Mouse (Mus musculus) olfactory bulb, adult 2 months (tissue): Measurements from ENCODE around the gene E330034G19Rik. TPM values are rescaled to one million over a fixed set of nuclear protein-coding genes. Genes with fewer than 3 reads are reported as not detected.
A peak's percentile ranks its signal among the peaks of the same experiment; 100 is the strongest.
"Not testable (repeated sequence)": the region's sequence is repeated elsewhere in the genome, so short reads cannot be mapped to it uniquely, and the experiment has no call there.

ENCODE experiments used
- H3K27ac ChIP-seq: fragments of 200-500 bp; 2 replicates; pipeline ENCODE4 v1.5.1; 2012; ENCODE audit warnings: low read depth, low read length; ENCODE audit not compliant: insufficient read depth
- H3K4me1 ChIP-seq: fragments of 200-500 bp; 2 replicates; pipeline ENCODE4 v1.6.1; 2012; ENCODE audit warnings: low read length; ENCODE audit not compliant: control insufficient read depth, insufficient read depth
- H3K4me3 ChIP-seq: fragments of 200-500 bp; 2 replicates; pipeline ENCODE4 v1.5.1; 2012; ENCODE audit warnings: mild to moderate bottlenecking, low read depth, low read length, moderate library complexity; ENCODE audit not compliant: insufficient read depth
- CTCF ChIP-seq: fragments of 200-500 bp; IDR thresholded peaks from 2 replicates; pipeline ENCODE4 v1.5.1; 2012; ENCODE audit warnings: low read depth, mild to moderate bottlenecking, low read length, moderate library complexity; ENCODE audit not compliant: insufficient read depth
- POLR2A ChIP-seq: fragments of 200-500 bp; IDR thresholded peaks from 2 replicates; pipeline ENCODE4 v1.6.1; 2012; ENCODE audit warnings: mild to moderate bottlenecking, low read depth, low read length, moderate library complexity; ENCODE audit not compliant: insufficient read depth
- WGBS: fragments of 180-500 bp; shearing (Covaris S2); methylation state at CpG from one replicate; pipeline ENCODE4 v1.1.7; 2018; 5-methylcytosine and 5-hydroxymethylcytosine counted together
- polyA plus RNA-seq: library from polyadenylated mRNA; stranded (reverse); fragments of >200 nt; gene quantifications from 2 replicates; pipeline ENCODE4 v1.2.4, GENCODE M21; 2012; ENCODE audit warnings: low replicate concordance; ENCODE audit not compliant: missing spikeins, insufficient read depth, insufficient read length

E330034G19Rik gene
- polyA plus RNA-seq, 1 experiment, result not detected

DNA sequence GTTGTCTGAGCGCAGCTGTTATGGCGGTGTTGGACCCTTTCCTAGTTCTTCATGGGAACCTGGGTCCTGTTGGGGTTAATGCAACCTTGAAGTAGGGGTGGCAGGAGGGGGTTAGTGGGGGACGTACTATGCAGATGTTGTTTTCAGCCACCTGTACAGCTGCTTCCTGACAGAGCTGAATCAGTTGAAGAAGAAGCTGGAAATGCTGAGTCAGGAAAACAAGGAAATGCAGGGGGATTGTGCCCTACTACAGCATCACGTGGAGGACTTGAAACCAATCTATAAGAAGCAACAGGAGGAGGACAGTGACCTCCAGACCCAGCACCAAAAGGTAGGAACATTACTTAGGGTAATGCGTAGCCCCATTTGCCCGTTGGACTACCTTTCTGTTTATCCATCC, 13.7 kb downstream of the E330034G19Rik start:
- no peaks in the 10 kb centered on the region for H3K4me1 ChIP-seq
- TF ChIP-seq CTCF, result no peak
- TF ChIP-seq POLR2A, result no peak
- H3K4me3 ChIP-seq, result no peak overlapping the region
- WGBS, result 83% methylated on average over 6 of the region's 6 CpGs
- H3K27ac ChIP-seq, result no peak overlapping the region

DNA sequence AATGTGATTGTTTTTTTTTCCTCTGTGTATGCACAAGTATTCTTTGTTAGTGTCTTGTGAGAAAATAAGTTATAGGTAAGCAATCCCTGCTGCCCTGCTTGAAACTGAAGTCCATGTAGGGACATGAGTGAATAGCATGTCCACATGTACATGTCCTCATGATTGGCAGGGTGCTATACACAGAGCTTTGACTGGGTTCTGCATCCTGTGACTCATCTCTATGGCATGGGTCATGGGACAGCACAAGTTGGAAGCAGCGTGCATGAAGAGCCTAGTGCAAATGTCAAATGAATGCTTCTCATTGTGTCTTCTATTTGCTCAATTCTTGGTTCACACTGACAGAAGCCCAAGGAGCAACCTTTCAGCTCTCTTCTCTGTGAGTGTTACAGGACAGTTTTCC, 14.1 kb downstream of the E330034G19Rik start:
- TF ChIP-seq CTCF (no peak), POLR2A (no peak)
- no peaks in the 10 kb centered on the region for H3K4me1 ChIP-seq
- no peak overlapping the region for H3K27ac ChIP-seq
- 76% methylated on average over 1 of the region's 1 CpGs for WGBS
- H3K4me3 ChIP-seq, result no peak overlapping the region

DNA sequence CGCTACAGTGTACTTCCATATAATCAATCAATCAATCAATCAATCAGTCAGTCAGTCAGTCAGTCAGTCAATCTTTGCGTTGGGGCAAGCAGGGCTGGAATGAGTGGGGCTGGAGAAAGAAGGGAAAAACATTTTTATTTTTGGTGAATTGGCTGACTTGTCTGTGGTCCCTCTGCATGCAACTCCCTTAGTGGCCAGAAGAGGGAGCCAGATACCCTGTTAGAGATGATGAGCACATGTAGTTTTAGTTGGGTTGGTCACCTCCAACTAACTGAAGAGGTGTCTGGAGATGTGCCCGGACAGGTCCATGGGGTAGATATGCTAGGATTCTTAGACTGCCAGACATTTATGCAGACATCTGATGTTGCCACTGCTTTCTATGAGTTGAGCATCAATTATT, 18.1 kb downstream of the E330034G19Rik start:
- WGBS, result 37% methylated on average over 3 of the region's 3 CpGs
- Histone ChIP-seq H3K27ac (no peak overlapping the region), H3K4me3 (no peak overlapping the region), H3K4me1 (no peaks in the 10 kb centered on the region)
- no peak for TF ChIP-seq CTCF

DNA sequence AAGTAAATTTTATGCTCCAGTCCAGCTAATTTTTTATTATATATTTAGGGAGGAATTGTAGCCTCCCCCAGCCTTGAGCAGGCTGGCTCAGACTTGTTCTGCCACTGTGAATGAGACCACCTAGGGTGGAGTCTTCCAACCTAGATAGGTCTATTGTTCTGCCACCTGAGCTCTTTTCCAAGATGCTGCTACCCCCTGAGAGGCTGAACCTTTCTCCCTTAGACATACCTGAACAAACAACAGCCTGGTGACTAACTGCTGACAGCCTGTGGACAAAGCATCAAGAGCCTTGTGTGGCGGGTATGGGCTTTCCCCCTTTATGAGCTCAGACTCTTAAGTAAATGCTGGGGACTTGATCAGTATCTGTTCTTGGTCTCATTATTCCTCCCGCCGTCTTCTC, 54.0 kb downstream of the E330034G19Rik start:
- 79% methylated on average over 3 of the region's 3 CpGs for WGBS

DNA sequence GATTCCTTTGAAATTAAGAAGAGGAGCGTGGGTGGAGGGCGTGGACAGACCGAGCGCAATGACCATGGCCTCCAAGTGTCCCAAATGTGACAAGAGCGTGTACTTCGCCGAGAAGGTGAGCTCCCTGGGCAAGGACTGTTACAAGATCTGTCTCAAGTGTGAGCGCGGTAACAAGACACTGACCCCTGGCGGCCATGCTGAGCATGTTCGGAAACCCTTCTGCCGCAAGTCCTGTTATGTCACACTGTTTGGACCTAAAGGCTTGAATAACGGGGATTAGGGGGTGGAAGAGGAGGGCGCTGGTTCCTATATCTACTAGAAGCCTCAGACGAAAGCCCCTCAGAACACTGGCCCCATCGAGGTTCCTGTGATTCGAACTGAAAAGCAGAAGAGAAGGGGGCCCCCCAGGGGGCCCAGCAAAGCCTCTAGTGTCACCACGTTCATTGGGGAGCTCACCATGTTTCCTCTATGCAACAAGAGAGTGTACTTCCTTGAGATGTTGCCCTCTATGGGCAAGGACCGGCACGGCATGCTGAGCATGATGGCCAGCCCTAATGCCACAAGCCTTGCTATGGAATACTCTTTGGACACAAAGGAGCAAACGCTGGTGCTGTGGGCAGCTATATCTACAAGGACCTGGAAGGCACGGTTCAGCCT, 65.4 kb downstream of the E330034G19Rik start:
- Histone ChIP-seq H3K27ac (no peak overlapping the region), H3K4me1 (no peaks in the 10 kb centered on the region; the same call in 1 of the 2 replicates), H3K4me3 (no peak overlapping the region)
- peak; percentile 36; the same call in 1 of the 2 replicates for TF ChIP-seq CTCF
- TF ChIP-seq POLR2A, result no peak
- 46% methylated on average over 22 of the region's 22 CpGs for WGBS

More for the DNA sequence above, 54.0 kb downstream of the E330034G19Rik start:
- not testable (repeated sequence) for H3K27ac ChIP-seq, H3K4me3 ChIP-seq, H3K4me1 ChIP-seq

Other genes with a start within 250 kb of the E330034G19Rik start
- not detected in 2 replicates for gene Dlg5, start 47.3 kb upstream of the E330034G19Rik start, polyA plus RNA-seq
- gene Polr3a, start 193.8 kb downstream of the E330034G19Rik start, polyA plus RNA-seq, result not detected in 2 replicates
- gene Rps24, start 193.9 kb downstream of the E330034G19Rik start, polyA plus RNA-seq, result 2,934 TPM in 1 of 2 replicates, not detected in the other